Mouse (Mus musculus) stomach, embryonic 15.5 days (tissue): Measurements from ENCODE around the gene Trappc5. TPM values are rescaled to one million over a fixed set of nuclear protein-coding genes. Genes with fewer than 3 reads are reported as not detected.
A peak's percentile ranks its signal among the peaks of the same experiment; 100 is the strongest.

Source experiments
- ATAC-seq: fragments of 200-750 bp; cut with Nextera tagmentation; 2 replicates; pipeline ENCODE4 v1.8.0; 2017; ENCODE audit warnings: low read depth, moderate number of reproducible peaks, moderate TSS enrichment; ENCODE audit not compliant: insufficient read depth, low FRiP score
- H3K27ac ChIP-seq: fragments of 300-500 bp; sonication (generic); 2 replicates; pipeline ENCODE4 v1.5.1; 2015; ENCODE audit warnings: mild to moderate bottlenecking, inconsistent platforms
- H3K27me3 ChIP-seq: fragments of 300-500 bp; sonication (generic); replicated peaks from 2 replicates; pipeline ENCODE4 v1.6.1; 2015; ENCODE audit warnings: inconsistent platforms
- H3K36me3 ChIP-seq: fragments of 300-500 bp; sonication (generic); 2 replicates; pipeline ENCODE4 v1.6.1; 2015; ENCODE audit warnings: inconsistent platforms
- H3K4me1 ChIP-seq: fragments of 300-500 bp; sonication (generic); 2 replicates; pipeline ENCODE4 v1.6.1; 2015; ENCODE audit warnings: inconsistent platforms
- H3K4me2 ChIP-seq: fragments of 300-500 bp; sonication (generic); 2 replicates; pipeline ENCODE4 v1.6.1; 2015; ENCODE audit warnings: mild to moderate bottlenecking, inconsistent platforms
- H3K4me3 ChIP-seq: fragments of 300-500 bp; sonication (generic); replicated peaks from 2 replicates; pipeline ENCODE4 v1.5.1; 2015; ENCODE audit warnings: inconsistent platforms
- H3K9ac ChIP-seq: fragments of 300-500 bp; sonication (generic); 2 replicates; pipeline ENCODE4 v1.6.1; 2015; ENCODE audit warnings: inconsistent platforms
- H3K9me3 ChIP-seq: fragments of 300-500 bp; sonication (generic); 2 replicates; pipeline ENCODE4 v1.6.1; 2016; ENCODE audit warnings: inconsistent platforms
- WGBS: fragments of 180-500 bp; shearing (Covaris S2); methylation state at CpG from one replicate; pipeline ENCODE4 v1.1.7; 2015; 5-methylcytosine and 5-hydroxymethylcytosine counted together
- polyA plus RNA-seq: library from polyadenylated mRNA; unstranded; fragments of >200 nt; fragmentation: Nextera tagmentation; extraction: Ambion mirVana; gene quantifications from 2 replicates; pipeline ENCODE4 v1.2.1, GENCODE M21; 2015

Trappc5 gene
- polyA plus RNA-seq, 1 experiment from 2014 or later, result 36.3 TPM

GRCm38 (mm10) chr8:3654726-3655508, 21.2 kb upstream of the Trappc5 start:
- no peaks in the 10 kb centered on the region for H3K9me3 ChIP-seq
- no peak overlapping the region for H3K4me2 ChIP-seq
- no peak overlapping the region for H3K9ac ChIP-seq
- H3K27ac ChIP-seq, result no peak overlapping the region
- WGBS, result 66% methylated on average over 11 of the region's 11 CpGs
- H3K4me1 ChIP-seq, result no peaks in the 10 kb centered on the region
- no peak overlapping the region for H3K4me3 ChIP-seq
- H3K36me3 ChIP-seq, result no peaks in the 10 kb centered on the region
- ATAC-seq, result no peak
- H3K27me3 ChIP-seq, result no peaks in the 10 kb centered on the region

GRCm38 (mm10) chr8:3655526-3655925, 20.6 kb upstream of the Trappc5 start, which contains the start of gene Retn:
TSS of gene Retn (plus strand) at chr8:3655770.
- H3K9me3 ChIP-seq, result no peaks in the 10 kb centered on the region
- H3K36me3 ChIP-seq, result no peaks in the 10 kb centered on the region
- H3K4me3 ChIP-seq, result no peak within 1 kb of the TSS
- no peak within 1 kb of the TSS for H3K9ac ChIP-seq
- WGBS, result 66% methylated on average over 3 of the region's 3 CpGs
- no peak within 1 kb of the TSS for H3K27ac ChIP-seq
- no peak for ATAC-seq
- H3K27me3 ChIP-seq, result no peaks in the 10 kb centered on the region
- no peaks in the 10 kb centered on the region for H3K4me1 ChIP-seq
- H3K4me2 ChIP-seq, result no peak within 1 kb of the TSS

GRCm38 (mm10) chr8:3656725-3657381, 19.2 kb upstream of the Trappc5 start:
- H3K9ac ChIP-seq, result no peak overlapping the region
- no peaks in the 10 kb centered on the region for H3K27me3 ChIP-seq
- 21% methylated on average over 7 of the region's 7 CpGs for WGBS
- H3K36me3 ChIP-seq, result no peaks in the 10 kb centered on the region
- H3K27ac ChIP-seq, result no peak overlapping the region
- ATAC-seq, result no peak
- no peak overlapping the region for H3K4me3 ChIP-seq
- H3K4me1 ChIP-seq, result no peaks in the 10 kb centered on the region
- H3K9me3 ChIP-seq, result no peaks in the 10 kb centered on the region
- H3K4me2 ChIP-seq, result no peak overlapping the region

- H3K9ac ChIP-seq, result no peak overlapping the region
- ATAC-seq, result no peak; the same call in 1 of the 2 replicates
- no peak overlapping the region for H3K27ac ChIP-seq
- H3K4me1 ChIP-seq, result no peaks in the 10 kb centered on the region
- 73% methylated on average over 8 of the region's 8 CpGs for WGBS
- H3K36me3 ChIP-seq, result no peaks in the 10 kb centered on the region
- no peak overlapping the region for H3K4me2 ChIP-seq
- H3K4me3 ChIP-seq, result no peak overlapping the region
- no peaks in the 10 kb centered on the region for H3K9me3 ChIP-seq
- no peaks in the 10 kb centered on the region for H3K27me3 ChIP-seq
Observed at GRCm38 (mm10) chr8:3660889-3661288, 15.2 kb upstream of the Trappc5 start.

GRCm38 (mm10) chr8:3664405-3664804, 11.7 kb upstream of the Trappc5 start:
- Histone ChIP-seq H3K4me2 (no peak overlapping the region), H3K27me3 (no peaks in the 10 kb centered on the region), H3K9me3 (no peaks in the 10 kb centered on the region), H3K4me1 (no peaks in the 10 kb centered on the region), H3K27ac (no peak overlapping the region), H3K36me3 (no peaks in the 10 kb centered on the region), H3K9ac (no peak overlapping the region), H3K4me3 (no peak overlapping the region)
- 56% methylated on average over 5 of the region's 5 CpGs for WGBS
- no peak for ATAC-seq

GRCm38 (mm10) chr8:3665507-3665906, 10.6 kb upstream of the Trappc5 start, which contains the start of gene Mcemp1:
TSS of gene Mcemp1 (plus strand) at chr8:3665754.
- 69% methylated on average over 6 of the region's 6 CpGs for WGBS

GRCm38 (mm10) chr8:3670388-3670787, 5.7 kb upstream of the Trappc5 start:
- no peak overlapping the region for H3K4me2 ChIP-seq
- WGBS, result 77% methylated on average over 2 of the region's 2 CpGs
- no peak for ATAC-seq
- no peaks in the 10 kb centered on the region for H3K4me1 ChIP-seq
- H3K9me3 ChIP-seq, result no peaks in the 10 kb centered on the region
- H3K9ac ChIP-seq, result no peak overlapping the region
- H3K27me3 ChIP-seq, result no peaks in the 10 kb centered on the region
- no peak overlapping the region for H3K4me3 ChIP-seq
- H3K36me3 ChIP-seq, result no peaks in the 10 kb centered on the region
- H3K27ac ChIP-seq, result no peak overlapping the region

More at GRCm38 (mm10) chr8:3665507-3665906, 10.6 kb upstream of the Trappc5 start, which contains the start of gene Mcemp1:
- Histone ChIP-seq H3K4me3 (no peak within 1 kb of the TSS), H3K27ac (no peak within 1 kb of the TSS; the same call in 1 of the 2 replicates), H3K4me2 (no peak within 1 kb of the TSS), H3K27me3 (no peaks in the 10 kb centered on the region), H3K36me3 (no peaks in the 10 kb centered on the region), H3K9me3 (no peaks in the 10 kb centered on the region), H3K9ac (no peak within 1 kb of the TSS), H3K4me1 (no peaks in the 10 kb centered on the region)
- no peak for ATAC-seq

- peak; percentile 77 for ATAC-seq
- peak within 1 kb of the TSS; percentile 59; the same call in 1 of the 2 replicates for H3K27ac ChIP-seq
- no peaks in the 10 kb centered on the region for H3K27me3 ChIP-seq
- WGBS, result under 1% methylated on average over 23 of the region's 23 CpGs
- peak within 1 kb of the TSS; percentile 91 for H3K4me2 ChIP-seq
- H3K36me3 ChIP-seq, result no peaks in the 10 kb centered on the region
- H3K4me3 ChIP-seq, result peak within 1 kb of the TSS; percentile 63
- H3K9ac ChIP-seq, result peak within 1 kb of the TSS; percentile 40; the same call in 1 of the 2 replicates
- no peaks in the 10 kb centered on the region for H3K9me3 ChIP-seq
- H3K4me1 ChIP-seq, result no peaks in the 10 kb centered on the region
Observed at GRCm38 (mm10) chr8:3671980-3672491, 4.1 kb upstream of the Trappc5 start, which contains the start of gene Fcor. TSS of gene Fcor (minus strand) at chr8:3672362.

- WGBS, result 47% methylated on average over 3 of the region's 3 CpGs
- Histone ChIP-seq H3K4me1 (peaks cover 11% of the 10 kb centered on the region; the same call in 1 of the 2 replicates), H3K9me3 (no peaks in the 10 kb centered on the region), H3K4me3 (no peak overlapping the region), H3K36me3 (peaks cover 11% of the 10 kb centered on the region), H3K27me3 (no peaks in the 10 kb centered on the region), H3K27ac (no peak overlapping the region), H3K9ac (no peak overlapping the region), H3K4me2 (no peak overlapping the region)
- no peak for ATAC-seq
Observed at GRCm38 (mm10) chr8:3674671-3675070, 1.4 kb upstream of the Trappc5 start.

GRCm38 (mm10) chr8:3676993-3677579, 987 bp downstream of the Trappc5 start:
- H3K9me3 ChIP-seq, result no peaks in the 10 kb centered on the region
- H3K36me3 ChIP-seq, result peaks cover 25% of the 10 kb centered on the region
- peak overlapping the region; percentile 86 for H3K9ac ChIP-seq
- peaks cover 11% of the 10 kb centered on the region; the same call in 1 of the 2 replicates for H3K4me1 ChIP-seq
- H3K27ac ChIP-seq, result peak overlapping the region; percentile 96
- 0 out of 2 replicates have a peak, but pooled peaks have one; percentile 4 for ATAC-seq
- H3K27me3 ChIP-seq, result no peaks in the 10 kb centered on the region
- H3K4me3 ChIP-seq, result peak overlapping the region; percentile 93
- peak overlapping the region; percentile 63 for H3K4me2 ChIP-seq
- 5% methylated on average over 15 of the region's 15 CpGs for WGBS

GRCm38 (mm10) chr8:3678831-3679230, 2.7 kb downstream of the Trappc5 start:
- no peak for ATAC-seq
- 95% methylated on average over 23 of the region's 23 CpGs for WGBS

More at GRCm38 (mm10) chr8:3678831-3679230, 2.7 kb downstream of the Trappc5 start:
- Histone ChIP-seq H3K9me3 (no peaks in the 10 kb centered on the region), H3K4me3 (no peak overlapping the region), H3K27me3 (no peaks in the 10 kb centered on the region), H3K9ac (no peak overlapping the region), H3K27ac (no peak overlapping the region), H3K4me1 (peaks cover 11% of the 10 kb centered on the region; the same call in 1 of the 2 replicates), H3K4me2 (no peak overlapping the region), H3K36me3 (peaks cover 25% of the 10 kb centered on the region)
